Mouse (Mus musculus) megakaryocyte, embryonic 14.5 days (primary cell): ENCODE measurements around the gene Hus1b. TPM values are rescaled to one million over a fixed set of nuclear protein-coding genes. Genes with fewer than 3 reads are reported as not detected.

Experiments used
- H3K27me3 ChIP-seq: replicated peaks from 2 replicates; pipeline ENCODE3; 2012; ENCODE audit warnings: inconsistent platforms
- H3K36me3 ChIP-seq: replicated peaks from 2 replicates; pipeline ENCODE3; 2012; ENCODE audit warnings: low read length, inconsistent platforms, mixed read lengths
- H3K4me1 ChIP-seq: 2 replicates; pipeline ENCODE4 v1.6.1; 2012; ENCODE audit warnings: inconsistent platforms
- H3K4me3 ChIP-seq: replicated peaks from 2 replicates; pipeline ENCODE3; 2012; ENCODE audit warnings: moderate library complexity, mild to moderate bottlenecking, inconsistent platforms
- H3K9me3 ChIP-seq: 2 replicates; pipeline ENCODE4 v1.6.1; 2012; ENCODE audit warnings: inconsistent platforms
- FLI1 ChIP-seq: IDR thresholded peaks from 2 replicates; pipeline ENCODE4 v1.6.1; 2012; ENCODE audit warnings: low read length, inconsistent platforms, mixed read lengths
- GATA1 ChIP-seq: IDR thresholded peaks from 3 replicates; pipeline ENCODE4 v1.6.1; 2012; ENCODE audit warnings: mixed read lengths, low read length, inconsistent platforms, borderline replicate concordance
- polyA plus RNA-seq: library from polyadenylated mRNA; stranded (reverse); fragments of >175 nt; gene quantifications from 2 replicates; pipeline ENCODE4 v1.2.3, GENCODE M21; 2012; ENCODE audit warnings: low replicate concordance; ENCODE audit not compliant: insufficient read depth

Hus1b gene
- not detected in 2 replicates for polyA plus RNA-seq

GRCm38 (mm10) chr13:30947540-30947939, at the start of gene Hus1b:
Hus1b (minus strand) TSS chr13:30947759.
- H3K36me3 ChIP-seq: peaks cover 52% of the 10 kb centered on the region
- H3K4me1 ChIP-seq: peaks cover 43% of the 10 kb centered on the region
- H3K4me3 ChIP-seq: peak within 1 kb of the TSS; percentile 38
- no peaks in the 10 kb centered on the region for H3K27me3 ChIP-seq
- no peak for TF ChIP-seq GATA1
- no peak for TF ChIP-seq FLI1
- no peaks in the 10 kb centered on the region for H3K9me3 ChIP-seq

DNA sequence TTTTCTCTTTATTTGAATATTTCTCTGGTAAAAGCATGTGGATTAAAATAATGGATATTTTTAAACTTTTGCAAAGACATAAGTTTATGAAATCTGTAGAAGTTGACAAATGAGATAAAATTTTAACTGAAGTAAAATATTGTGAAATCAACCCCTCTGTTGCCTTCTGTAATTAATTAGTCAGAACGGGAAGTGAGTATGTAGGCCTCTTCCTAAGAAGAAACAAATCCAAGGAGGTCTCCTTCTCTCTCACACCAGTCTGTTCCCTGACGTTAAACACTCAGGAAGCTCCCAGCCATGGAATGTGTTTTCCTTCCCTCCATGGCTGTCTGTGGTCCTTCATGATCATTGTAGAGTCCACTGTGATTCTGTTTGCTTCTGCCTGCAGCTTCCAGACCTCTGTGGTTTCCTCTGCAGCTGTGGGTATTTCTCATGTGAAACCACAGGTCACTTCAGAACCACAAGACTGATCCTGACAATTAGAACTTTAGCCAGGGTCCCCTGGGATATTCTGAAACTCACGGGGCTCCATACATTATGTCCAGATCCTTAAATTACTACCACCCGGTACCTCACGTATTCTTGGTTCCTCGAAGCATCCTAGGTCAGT, 46.8 kb upstream of the Hus1b start:
- Histone ChIP-seq H3K9me3 (peaks cover 6% of the 10 kb centered on the region; the same call in 1 of the 2 replicates), H3K27me3 (peaks cover 62% of the 10 kb centered on the region), H3K36me3 (no peaks in the 10 kb centered on the region), H3K4me1 (peaks cover 7% of the 10 kb centered on the region), H3K4me3 (no peak overlapping the region)
- TF ChIP-seq GATA1 (no peak), FLI1 (no peak)

- H3K4me3 ChIP-seq: no peak overlapping the region
- peaks cover 6% of the 10 kb centered on the region; the same call in 1 of the 2 replicates for H3K9me3 ChIP-seq
- H3K27me3 ChIP-seq: peaks cover 65% of the 10 kb centered on the region
- peaks cover 7% of the 10 kb centered on the region for H3K4me1 ChIP-seq
- TF ChIP-seq GATA1: no peak
- TF ChIP-seq FLI1: no peak
- H3K36me3 ChIP-seq: no peaks in the 10 kb centered on the region
Observed at GRCm38 (mm10) chr13:30993819-30994218, 46.3 kb upstream of the Hus1b start.

DNA sequence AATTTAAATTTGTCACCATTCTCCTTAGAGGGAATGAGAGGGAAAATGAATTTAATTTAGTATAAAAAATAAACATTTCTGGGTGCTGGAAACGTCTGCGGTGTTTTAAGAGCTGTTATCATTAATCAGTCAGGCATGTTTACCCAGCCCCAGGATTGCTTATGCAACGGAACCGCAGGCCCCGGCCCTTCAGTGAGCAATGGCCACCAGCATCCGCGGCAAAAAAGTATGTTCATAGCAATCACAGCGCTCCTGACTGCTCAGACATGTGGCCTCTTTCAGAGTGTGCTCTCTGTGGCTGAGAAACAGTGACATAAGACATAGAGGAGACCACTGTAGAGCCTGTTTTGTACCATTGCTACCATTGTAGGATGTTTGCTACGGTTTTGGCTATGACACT, 42.7 kb upstream of the Hus1b start:
- TF ChIP-seq FLI1 (no peak), GATA1 (no peak)

DNA sequence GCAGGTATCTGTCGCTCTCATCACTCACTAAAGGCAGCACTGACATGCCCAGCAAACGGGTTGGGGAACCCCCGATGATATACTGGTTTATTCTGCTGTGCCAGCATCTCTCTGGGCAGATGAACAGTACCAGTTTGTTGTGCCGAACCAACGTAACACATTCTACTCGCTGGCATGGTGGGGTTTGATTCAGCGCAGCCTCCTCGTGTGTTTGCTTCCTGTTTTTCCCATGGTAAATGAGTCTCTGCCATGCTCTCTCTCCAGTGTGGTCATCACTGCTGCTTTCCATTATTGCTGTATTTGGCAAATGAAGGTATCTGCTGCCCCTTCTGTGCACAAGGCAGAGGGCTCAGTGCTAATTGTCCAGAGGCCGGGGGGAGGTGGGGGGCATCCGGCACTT, 42.2 kb upstream of the Hus1b start:
- Histone ChIP-seq H3K4me1 (peaks cover 28% of the 10 kb centered on the region), H3K9me3 (peaks cover 6% of the 10 kb centered on the region; the same call in 1 of the 2 replicates), H3K4me3 (no peak overlapping the region), H3K27me3 (peaks cover 65% of the 10 kb centered on the region), H3K36me3 (no peaks in the 10 kb centered on the region)
- TF ChIP-seq GATA1: no peak
- TF ChIP-seq FLI1: no peak

More for the DNA sequence above, 42.7 kb upstream of the Hus1b start:
- H3K27me3 ChIP-seq: peaks cover 68% of the 10 kb centered on the region
- H3K4me1 ChIP-seq: peaks cover 27% of the 10 kb centered on the region
- H3K4me3 ChIP-seq: no peak overlapping the region
- peaks cover 6% of the 10 kb centered on the region; the same call in 1 of the 2 replicates for H3K9me3 ChIP-seq
- H3K36me3 ChIP-seq: no peaks in the 10 kb centered on the region

DNA sequence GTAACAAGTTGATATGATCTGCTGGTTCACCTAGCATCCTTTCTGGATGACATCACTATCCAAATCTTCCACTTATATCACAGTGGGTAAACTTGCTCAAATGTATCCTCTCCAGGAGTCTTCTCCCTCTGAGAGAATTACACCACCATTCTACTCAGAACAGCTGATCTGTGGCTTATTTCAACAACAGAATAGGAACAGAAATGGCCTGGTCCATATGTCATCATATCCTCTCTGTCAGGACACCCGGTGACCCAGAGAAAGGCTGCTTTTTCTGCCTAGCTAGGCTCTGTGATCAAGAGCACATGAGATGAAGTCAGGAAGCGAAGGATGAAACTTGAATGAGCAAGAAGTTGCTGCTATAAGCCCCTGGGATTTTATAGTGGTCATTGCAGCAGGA, 40.1 kb upstream of the Hus1b start:
- Histone ChIP-seq H3K9me3 (peaks cover 6% of the 10 kb centered on the region; the same call in 1 of the 2 replicates), H3K4me3 (no peak overlapping the region), H3K36me3 (no peaks in the 10 kb centered on the region), H3K4me1 (peaks cover 23% of the 10 kb centered on the region), H3K27me3 (peaks cover 58% of the 10 kb centered on the region)
- TF ChIP-seq FLI1: no peak
- TF ChIP-seq GATA1: no peak

DNA sequence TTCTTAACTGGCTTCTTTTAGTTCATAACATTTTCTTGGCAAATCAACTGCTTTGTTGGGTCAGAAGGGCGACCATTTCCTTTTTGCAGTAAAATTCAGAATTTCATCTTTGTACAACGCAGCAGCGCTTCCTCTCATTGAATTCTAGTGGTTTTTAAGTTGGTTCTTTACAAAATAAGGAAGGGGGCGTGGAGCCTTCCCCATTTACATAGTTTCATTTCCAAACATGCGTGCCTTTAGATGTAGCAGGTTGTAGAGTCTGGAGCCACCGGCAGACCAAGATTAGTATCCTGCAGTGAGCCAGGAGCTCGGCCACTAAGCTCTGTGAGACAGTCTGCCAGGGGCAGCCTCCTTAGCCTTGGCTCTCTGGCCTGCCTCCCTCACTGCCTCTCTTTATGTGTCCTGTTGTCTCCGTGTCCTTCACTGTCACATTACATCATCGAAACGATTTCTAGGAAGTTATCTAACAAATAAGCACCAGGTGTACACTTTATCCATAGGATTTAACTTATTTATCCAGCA, 39.4 kb upstream of the Hus1b start:
- Histone ChIP-seq H3K4me1 (peaks cover 23% of the 10 kb centered on the region), H3K27me3 (peaks cover 55% of the 10 kb centered on the region), H3K4me3 (peak overlapping the region; percentile 54), H3K9me3 (peaks cover 6% of the 10 kb centered on the region; the same call in 1 of the 2 replicates), H3K36me3 (no peaks in the 10 kb centered on the region)
- no peak for TF ChIP-seq GATA1
- TF ChIP-seq FLI1: no peak

- H3K9me3 ChIP-seq: no peaks in the 10 kb centered on the region
- TF ChIP-seq FLI1 (no peak), GATA1 (no peak)
- H3K4me1 ChIP-seq: peaks cover 23% of the 10 kb centered on the region
- no peaks in the 10 kb centered on the region for H3K36me3 ChIP-seq
- peak overlapping the region; percentile 91 for H3K4me3 ChIP-seq
- H3K27me3 ChIP-seq: peaks cover 44% of the 10 kb centered on the region
Observed at GRCm38 (mm10) chr13:30985598-30986466, 38.3 kb upstream of the Hus1b start.

DNA sequence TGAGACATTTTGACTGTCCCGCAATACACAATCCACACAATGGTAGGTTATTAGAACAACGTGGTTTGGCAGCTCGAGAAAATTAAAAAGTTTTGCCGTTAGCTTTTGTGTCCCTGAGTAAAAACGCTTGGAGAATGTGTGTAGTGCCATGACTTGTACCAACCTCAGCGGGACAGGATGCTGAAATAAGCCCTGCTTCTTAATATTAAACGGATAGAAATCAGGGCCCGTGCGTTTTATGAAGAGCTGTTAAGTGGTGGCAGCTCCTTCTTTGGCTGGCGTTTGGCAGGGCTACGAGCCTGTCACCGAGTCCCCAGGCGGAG, 37.7 kb upstream of the Hus1b start:
- TF ChIP-seq FLI1 (no peak), GATA1 (no peak)
- H3K36me3 ChIP-seq: no peaks in the 10 kb centered on the region
- peaks cover 39% of the 10 kb centered on the region for H3K27me3 ChIP-seq
- H3K4me1 ChIP-seq: peaks cover 23% of the 10 kb centered on the region
- no peaks in the 10 kb centered on the region for H3K9me3 ChIP-seq
- H3K4me3 ChIP-seq: peak overlapping the region; percentile 91

GRCm38 (mm10) chr13:30981666-30982065, 34.1 kb upstream of the Hus1b start:
- Histone ChIP-seq H3K9me3 (no peaks in the 10 kb centered on the region), H3K4me3 (no peak overlapping the region), H3K27me3 (peaks cover 9% of the 10 kb centered on the region), H3K4me1 (peaks cover 32% of the 10 kb centered on the region), H3K36me3 (no peaks in the 10 kb centered on the region)
- TF ChIP-seq GATA1: no peak
- no peak for TF ChIP-seq FLI1
